Mouse (Mus musculus): ENCODE measurements around the gene Zfp318.

Gene Zfp318

DNA sequence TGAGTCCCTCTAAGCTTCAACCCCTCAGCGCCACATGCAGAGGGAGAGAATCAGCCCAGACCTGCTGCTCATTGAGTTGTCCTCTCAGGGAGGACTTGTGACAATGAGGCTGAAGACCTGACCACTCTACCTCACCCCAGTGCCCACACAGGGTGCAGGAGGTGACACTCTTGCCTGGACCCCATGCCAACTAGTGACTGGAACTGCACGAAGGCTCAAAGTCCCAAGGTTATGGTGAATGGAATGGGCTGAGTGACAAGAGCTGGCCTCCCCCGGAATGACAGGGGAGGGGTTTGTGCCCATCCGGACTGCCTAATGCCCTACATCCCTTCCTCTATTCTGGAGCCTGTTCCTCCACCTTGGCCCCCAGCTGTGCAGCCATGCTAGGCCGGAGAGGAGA lies 69.2 kb downstream of the Zfp318 start:
- DNase-seq: no peak

- no peak for DNase-seq
Observed at GRCm38 (mm10) chr17:46453302-46453948, 69.9 kb downstream of the Zfp318 start.

DNA sequence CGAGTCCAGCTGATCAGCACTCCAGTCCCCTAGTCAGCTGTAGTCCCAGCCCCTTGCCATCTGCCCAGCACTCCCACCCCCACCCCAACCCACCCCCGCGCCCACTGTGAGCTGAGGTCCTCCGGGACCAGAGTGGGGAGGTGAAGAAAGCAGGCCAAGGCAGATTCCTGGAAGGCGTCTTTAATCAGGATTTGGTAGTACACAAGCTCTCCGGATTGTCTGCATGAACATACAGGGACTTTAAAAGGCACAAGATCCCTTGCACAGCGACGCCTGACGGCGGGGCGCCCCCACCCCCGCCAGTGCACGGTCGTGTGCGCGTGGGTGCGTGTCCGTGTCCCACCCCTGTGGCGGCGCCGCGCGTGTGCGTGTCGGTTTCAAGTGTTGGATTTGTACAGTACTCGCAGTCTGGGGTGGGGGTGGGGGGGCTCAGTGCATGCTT lies 70.5 kb downstream of the Zfp318 start:
- DNase-seq: no peak

- DNase-seq: no peak
Observed at GRCm38 (mm10) chr17:46454539-46454938, 71.0 kb downstream of the Zfp318 start.

DNA sequence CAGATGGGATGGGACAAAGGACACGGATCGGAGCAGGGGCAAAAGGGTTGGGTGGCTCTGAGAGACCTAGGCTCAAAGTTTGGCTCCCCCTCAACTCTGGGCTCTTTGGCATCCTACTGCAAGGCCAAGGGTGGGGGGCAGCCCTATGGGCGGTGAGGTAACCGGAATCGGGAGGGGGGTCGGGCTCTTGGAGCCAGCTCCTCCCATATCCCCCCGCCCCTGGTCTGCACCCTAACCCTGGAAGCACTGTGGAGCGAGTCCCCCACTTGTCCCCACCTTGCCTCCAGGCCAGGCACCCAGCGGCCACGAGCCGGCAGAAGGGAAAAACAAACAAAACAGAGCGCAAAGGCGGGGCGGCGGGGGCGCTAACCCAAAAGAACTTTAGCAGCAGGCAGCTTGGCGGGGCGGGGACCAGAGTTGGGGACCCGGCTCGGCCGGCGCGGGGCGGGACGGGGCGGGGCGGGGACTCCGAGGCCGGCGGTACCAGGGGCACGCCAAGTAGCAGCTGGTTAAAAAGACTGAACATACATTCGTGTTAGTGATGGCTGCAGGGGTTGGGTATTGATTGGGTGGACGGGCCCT lies 71.7 kb downstream of the Zfp318 start:
- DNase-seq: peak; percentile 21 to 37

GRCm38 (mm10) chr17:46457791-46458190 lies 74.3 kb downstream of the Zfp318 start:
- peak; percentile 48 to 52 for DNase-seq

DNA sequence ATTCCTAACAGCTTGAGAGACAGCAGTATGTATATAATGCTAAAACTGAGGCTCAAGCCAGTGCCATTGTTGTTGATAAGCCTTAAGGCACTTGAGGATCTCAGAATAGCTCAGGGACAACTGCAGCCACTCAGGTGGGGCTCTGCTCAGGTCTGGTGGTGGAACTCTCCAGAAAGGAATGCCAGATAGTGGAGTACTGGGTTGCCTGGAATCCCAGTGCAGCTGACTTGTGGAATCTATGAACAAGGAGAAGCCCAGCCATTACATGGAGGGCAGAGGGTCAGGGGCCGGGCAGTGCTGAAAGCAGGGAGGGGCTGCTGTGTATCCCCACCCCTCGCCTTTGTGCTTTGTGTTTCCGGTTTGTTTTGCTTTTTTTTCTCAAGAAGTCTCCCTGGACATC lies 74.9 kb downstream of the Zfp318 start:
- DNase-seq: no peak

GRCm38 (mm10) chr17:46460673-46461072 lies 77.1 kb downstream of the Zfp318 start:
- peak; percentile 29 to 59 for DNase-seq

- DNase-seq: no peak
Observed at GRCm38 (mm10) chr17:46461347-46461746, 77.8 kb downstream of the Zfp318 start.

DNA sequence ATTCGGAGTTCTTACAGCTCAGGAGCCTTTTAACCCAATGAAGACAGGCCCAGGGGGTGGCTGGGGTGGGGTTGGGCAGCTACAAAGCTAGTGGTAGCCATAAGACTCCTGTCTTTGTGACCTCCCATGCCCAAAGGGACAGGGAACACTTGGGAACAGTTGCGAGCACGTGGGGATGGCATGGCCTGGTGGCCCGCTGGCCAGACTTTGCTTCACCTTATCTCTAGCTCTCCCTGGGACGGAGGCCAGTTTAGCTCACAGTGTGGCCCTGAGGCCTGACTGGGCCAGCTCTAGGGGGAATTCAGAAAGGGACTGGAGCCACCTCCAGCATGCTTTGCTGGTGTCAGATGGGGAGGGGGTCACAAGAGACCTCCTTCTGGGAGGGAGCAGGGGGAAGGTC lies 78.7 kb downstream of the Zfp318 start:
- no peak for DNase-seq

DNA sequence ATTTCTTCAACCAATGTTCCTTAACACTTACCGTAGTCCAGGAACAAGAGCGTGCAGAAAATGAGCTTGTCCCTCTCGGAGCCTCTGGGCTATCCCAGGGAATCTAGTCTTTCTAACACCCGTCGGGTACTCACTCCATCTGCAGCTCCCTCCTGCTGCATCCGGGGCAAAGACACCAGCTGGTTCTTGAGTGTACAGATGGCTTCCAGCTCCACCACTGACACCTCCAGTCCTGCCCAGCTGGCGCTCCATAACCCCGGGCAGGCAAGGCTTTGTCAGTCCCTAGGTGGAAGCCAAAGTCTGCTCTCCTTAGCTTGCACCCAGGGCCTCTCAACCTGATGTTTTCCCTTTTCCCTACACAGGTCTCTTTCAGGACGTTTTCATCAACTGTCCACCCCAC lies 84.3 kb downstream of the Zfp318 start:
- DNase-seq: no peak

Measured in thymus, postnatal 36 days (tissue).